Mouse (Mus musculus) heart, adult 2 months (tissue): ENCODE measurements around the gene C030005K15Rik. TPM values are rescaled to one million over a fixed set of nuclear protein-coding genes. Genes with fewer than 3 reads are reported as not detected.

Experiments
- DNase-seq, 2 experiments: peaks; one replicate each; pipeline ENCODE4 v3.0.0; 2021
- H3K27ac ChIP-seq: fragments of 200-600 bp; 2 replicates; pipeline ENCODE4 v1.8.1; 2022
- H3K27me3 ChIP-seq: fragments of 200-500 bp; 2 replicates; pipeline ENCODE4 v1.6.1; 2012; ENCODE audit warnings: mild to moderate bottlenecking, low read length, inconsistent platforms, mixed read lengths; ENCODE audit not compliant: control insufficient read depth, insufficient read depth
- H3K36me3 ChIP-seq: fragments of 200-500 bp; 2 replicates; pipeline ENCODE4 v1.6.1; 2012; ENCODE audit warnings: low read length, inconsistent platforms; ENCODE audit not compliant: control insufficient read depth, insufficient read depth
- H3K4me1 ChIP-seq: fragments of 200-500 bp; 2 replicates; pipeline ENCODE4 v1.6.1; 2011; ENCODE audit warnings: low read length; ENCODE audit not compliant: control insufficient read depth, insufficient read depth
- H3K4me3 ChIP-seq: fragments of 200-600 bp; 2 replicates; pipeline ENCODE4 v1.8.1; 2022
- H3K79me2 ChIP-seq: fragments of 200-500 bp; replicated peaks from 2 replicates; pipeline ENCODE4 v1.6.1; 2012; ENCODE audit warnings: mild to moderate bottlenecking, inconsistent platforms, low read length, moderate library complexity, mixed read lengths; ENCODE audit not compliant: control insufficient read depth, insufficient read depth
- H3K9ac ChIP-seq: fragments of 200-500 bp; 2 replicates; pipeline ENCODE4 v1.6.1; 2012; ENCODE audit warnings: low read depth, mild to moderate bottlenecking, control low read depth, inconsistent platforms, low read length, mixed read lengths
- CTCF ChIP-seq: fragments of 200-600 bp; IDR thresholded peaks from 2 replicates; pipeline ENCODE4 v1.8.1; 2022; ENCODE audit warnings: antibody characterized with exemption, mild to moderate bottlenecking, moderate library complexity
- EP300 ChIP-seq: fragments of 200-500 bp; IDR thresholded peaks from 2 replicates; pipeline ENCODE4 v1.6.1; 2011; ENCODE audit warnings: low read depth, low read length, control low read depth; ENCODE audit not compliant: insufficient read depth
- POLR2A ChIP-seq: fragments of 200-500 bp; IDR thresholded peaks from 2 replicates; pipeline ENCODE4 v1.6.1; 2011; ENCODE audit warnings: mild to moderate bottlenecking, low read depth, low read length, control low read depth; ENCODE audit not compliant: insufficient read depth
- WGBS: fragments of 180-500 bp; shearing (Covaris S2); methylation state at CpG from one replicate; pipeline ENCODE4 v1.1.7; 2018; 5-methylcytosine and 5-hydroxymethylcytosine counted together
- intact Hi-C: fragments of 180-260 bp; cut with DNase I; formaldehyde crosslinking; loops from one replicate; pipeline ENCODE4 v1.15.1; 2025
- polyA plus RNA-seq: library from polyadenylated mRNA; depleted of rRNA; stranded (reverse); fragments of >200 nt; gene quantifications from 2 replicates; pipeline ENCODE4 v1.2.3, GENCODE M21; 2012
- total RNA-seq, 2 experiments: library from RNA; stranded (reverse); gene quantifications; 2 replicates each; pipeline ENCODE4 v1.2.3; 2021

C030005K15Rik gene
- total and polyA plus RNA-seq, 3 experiments, result not detected

GRCm38 (mm10) chr10:97720625-97721024 is 5.9 kb downstream of the C030005K15Rik start:
- H3K79me2 ChIP-seq, result no peaks in the 10 kb centered on the region
- no peaks in the 10 kb centered on the region for H3K36me3 ChIP-seq
- 93% methylated on average over 1 of the region's 1 CpGs for WGBS
- no peaks in the 10 kb centered on the region for H3K4me1 ChIP-seq
- H3K27ac ChIP-seq, result no peak overlapping the region
- TF ChIP-seq CTCF (no peak), EP300 (no peak), POLR2A (no peak)
- intact Hi-C loops, result no loop called here
- no peaks in the 10 kb centered on the region for H3K27me3 ChIP-seq
- no peak overlapping the region for H3K9ac ChIP-seq
- no peak overlapping the region for H3K4me3 ChIP-seq
- DNase-seq, result no peak

- intact Hi-C loops, result no loop called here
Measured at GRCm38 (mm10) chr10:97718021-97718420, 8.5 kb downstream of the C030005K15Rik start.

GRCm38 (mm10) chr10:97717233-97717632 is 9.3 kb downstream of the C030005K15Rik start:
- H3K9ac ChIP-seq, result no peak overlapping the region
- TF ChIP-seq EP300 (no peak), POLR2A (no peak), CTCF (no peak)
- no peak overlapping the region for H3K4me3 ChIP-seq
- DNase-seq, result no peak
- H3K4me1 ChIP-seq, result no peaks in the 10 kb centered on the region
- no peak overlapping the region for H3K27ac ChIP-seq
- 72% methylated on average over 1 of the region's 1 CpGs for WGBS
- intact Hi-C loops, result no loop called here
- H3K27me3 ChIP-seq, result no peaks in the 10 kb centered on the region
- no peaks in the 10 kb centered on the region for H3K79me2 ChIP-seq
- no peaks in the 10 kb centered on the region for H3K36me3 ChIP-seq

More at GRCm38 (mm10) chr10:97718021-97718420, 8.5 kb downstream of the C030005K15Rik start:
- Histone ChIP-seq H3K27me3 (no peaks in the 10 kb centered on the region), H3K9ac (no peak overlapping the region), H3K27ac (no peak overlapping the region), H3K36me3 (no peaks in the 10 kb centered on the region), H3K4me3 (no peak overlapping the region), H3K4me1 (no peaks in the 10 kb centered on the region), H3K79me2 (no peaks in the 10 kb centered on the region)
- TF ChIP-seq POLR2A (no peak), EP300 (no peak), CTCF (no peak)
- no peak for DNase-seq
- 64% methylated on average over 2 of the region's 2 CpGs for WGBS

- TF ChIP-seq EP300 (no peak), CTCF (no peak), POLR2A (no peak)
- intact Hi-C loops, result no loop called here
- H3K9ac ChIP-seq, result no peak overlapping the region
- H3K27me3 ChIP-seq, result no peaks in the 10 kb centered on the region
- H3K4me3 ChIP-seq, result no peak overlapping the region
- H3K79me2 ChIP-seq, result no peaks in the 10 kb centered on the region
- no peaks in the 10 kb centered on the region for H3K4me1 ChIP-seq
- no peak overlapping the region for H3K27ac ChIP-seq
- no peaks in the 10 kb centered on the region for H3K36me3 ChIP-seq
- DNase-seq, result no peak
- WGBS, result 66% methylated on average over 3 of the region's 3 CpGs
Measured at GRCm38 (mm10) chr10:97715289-97715906, 11.2 kb downstream of the C030005K15Rik start.

- Histone ChIP-seq H3K4me3 (no peak overlapping the region), H3K79me2 (no peaks in the 10 kb centered on the region), H3K27me3 (no peaks in the 10 kb centered on the region), H3K4me1 (no peaks in the 10 kb centered on the region), H3K9ac (no peak overlapping the region), H3K36me3 (no peaks in the 10 kb centered on the region), H3K27ac (no peak overlapping the region)
- no peak for DNase-seq
- intact Hi-C loops, result loop anchor here (5.0 kb wide), 1 partner anchor 1368 kb away; no protein-coding TSS in a partner anchor
- WGBS, result 76% methylated on average over 4 of the region's 4 CpGs
- TF ChIP-seq POLR2A, result no peak
- no peak for TF ChIP-seq CTCF
- TF ChIP-seq EP300, result no peak
Measured at GRCm38 (mm10) chr10:97714584-97714983, 12.0 kb downstream of the C030005K15Rik start.

- 1% methylated on average over 5 of the region's 5 CpGs for WGBS
- Histone ChIP-seq H3K4me1 (no peaks in the 10 kb centered on the region), H3K9ac (no peak overlapping the region), H3K36me3 (no peaks in the 10 kb centered on the region), H3K79me2 (no peaks in the 10 kb centered on the region), H3K27me3 (no peaks in the 10 kb centered on the region), H3K27ac (no peak overlapping the region), H3K4me3 (no peak overlapping the region)
- intact Hi-C loops, result loop anchor here (5.0 kb wide), 1 partner anchor 1370 kb away; no protein-coding TSS in a partner anchor
- DNase-seq, result no peak
- TF ChIP-seq CTCF, result peak; percentile 97
- TF ChIP-seq POLR2A, result no peak
- 0 out of 2 replicates have a peak, but pooled peaks have one; percentile 30 for TF ChIP-seq EP300
Measured at GRCm38 (mm10) chr10:97712687-97713086, 13.9 kb downstream of the C030005K15Rik start.
